Mouse (Mus musculus) heart, postnatal 0 days (tissue): ENCODE data around the gene Add3.

Experiments
- CTCF ChIP-seq: IDR thresholded peaks from 2 replicates; pipeline ENCODE4 v1.5.1; 2016; ENCODE audit warnings: antibody characterized with exemption, control low read depth, low read depth
- EP300 ChIP-seq: IDR thresholded peaks from 2 replicates; pipeline ENCODE4 v1.6.1; 2016; ENCODE audit warnings: antibody characterized with exemption, low read depth

GRCm38 (mm10) chr19:53273055-53273722 is 132.9 kb downstream of the Add3 start:
- no peak for TF ChIP-seq CTCF
- no peak for TF ChIP-seq EP300
